Mouse (Mus musculus) ZHBTc4 (cell line): Measurements from ENCODE around the gene Mgst1.

ENCODE experiments used
- DNase-seq: peaks from one replicate; pipeline ENCODE4 v3.0.0-alpha.2; 2011; ENCODE audit warnings: low read depth, low spot score

Mgst1 gene

GRCm38 (mm10) chr6:138139930-138140329, at the start of gene Mgst1:
TSS of gene Mgst1 (plus strand) at chr6:138140316.
- no peak for DNase-seq

DNA sequence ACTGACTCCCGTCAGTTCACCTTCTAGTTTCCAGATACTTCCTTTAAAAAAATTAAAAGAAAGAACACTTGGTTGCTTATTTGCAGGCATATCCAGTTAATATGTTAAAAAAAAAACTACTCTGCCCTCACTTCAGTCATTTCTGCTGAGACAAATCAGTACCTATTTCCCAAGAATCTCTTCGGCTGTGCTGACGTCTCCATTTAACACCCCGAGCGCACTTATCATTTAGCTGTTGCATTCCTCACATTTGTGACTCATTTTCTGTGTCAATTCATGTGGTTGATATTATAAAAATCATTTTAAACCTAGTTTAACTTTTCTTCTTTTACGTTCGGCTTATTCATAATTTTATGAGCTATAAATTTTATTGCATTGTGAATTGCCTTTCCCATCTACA, 47.7 kb upstream of the Mgst1 start:
- DNase-seq, result no peak

- no peak for DNase-seq
Measured at GRCm38 (mm10) chr6:138095060-138095459, 45.1 kb upstream of the Mgst1 start.

GRCm38 (mm10) chr6:138099646-138100045, 40.5 kb upstream of the Mgst1 start:
- no peak for DNase-seq

- DNase-seq, result no peak
Measured at GRCm38 (mm10) chr6:138101843-138102242, 38.3 kb upstream of the Mgst1 start.

GRCm38 (mm10) chr6:138102940-138103339, 37.2 kb upstream of the Mgst1 start:
- no peak for DNase-seq

GRCm38 (mm10) chr6:138104559-138104958, 35.6 kb upstream of the Mgst1 start:
- DNase-seq, result no peak

DNA sequence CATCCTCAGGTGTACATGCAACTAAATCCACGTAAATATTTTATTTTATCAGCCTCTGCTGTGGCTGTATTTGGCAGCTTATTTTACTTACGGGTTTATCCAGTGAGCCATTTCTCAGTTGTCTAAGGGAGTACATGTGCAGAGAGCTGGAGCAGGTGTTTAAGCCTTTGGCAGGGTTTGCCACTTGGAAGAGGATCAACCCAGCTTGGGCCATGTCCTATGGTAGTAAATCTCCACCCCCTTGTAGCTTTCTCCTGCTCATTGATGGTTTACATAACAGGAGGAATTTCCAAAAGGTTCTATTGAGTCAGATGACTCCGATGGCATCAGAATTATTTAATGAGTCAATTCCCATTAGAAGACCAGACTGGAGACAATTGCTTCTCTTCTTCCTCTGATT, 22.6 kb upstream of the Mgst1 start:
- DNase-seq, result no peak

- no peak for DNase-seq
Measured at GRCm38 (mm10) chr6:138128392-138129335, 11.5 kb upstream of the Mgst1 start.

GRCm38 (mm10) chr6:138130541-138130940, 9.6 kb upstream of the Mgst1 start:
- no peak for DNase-seq

DNA sequence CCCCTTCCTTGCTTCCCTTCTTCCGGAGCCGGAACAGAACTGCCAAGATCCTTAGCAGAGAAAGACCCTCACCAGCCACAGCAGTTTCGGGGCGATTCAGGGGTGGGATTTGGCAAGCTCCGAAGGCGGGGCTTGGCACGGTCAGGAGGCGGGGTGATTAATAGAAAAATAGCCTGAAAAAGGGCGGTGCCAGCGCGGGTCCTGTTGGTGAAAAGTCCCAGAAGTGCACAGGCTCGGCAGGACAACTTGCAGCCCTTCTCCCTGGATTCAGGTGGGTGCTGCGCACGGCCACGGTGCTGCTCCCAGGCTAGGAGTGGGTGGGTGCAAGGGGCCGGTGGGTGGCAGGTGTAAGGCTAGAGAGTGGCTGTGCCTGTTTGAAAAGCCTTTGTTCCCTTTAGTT, 220 bp downstream of the Mgst1 start:
- peak; percentile 67 for DNase-seq

DNA sequence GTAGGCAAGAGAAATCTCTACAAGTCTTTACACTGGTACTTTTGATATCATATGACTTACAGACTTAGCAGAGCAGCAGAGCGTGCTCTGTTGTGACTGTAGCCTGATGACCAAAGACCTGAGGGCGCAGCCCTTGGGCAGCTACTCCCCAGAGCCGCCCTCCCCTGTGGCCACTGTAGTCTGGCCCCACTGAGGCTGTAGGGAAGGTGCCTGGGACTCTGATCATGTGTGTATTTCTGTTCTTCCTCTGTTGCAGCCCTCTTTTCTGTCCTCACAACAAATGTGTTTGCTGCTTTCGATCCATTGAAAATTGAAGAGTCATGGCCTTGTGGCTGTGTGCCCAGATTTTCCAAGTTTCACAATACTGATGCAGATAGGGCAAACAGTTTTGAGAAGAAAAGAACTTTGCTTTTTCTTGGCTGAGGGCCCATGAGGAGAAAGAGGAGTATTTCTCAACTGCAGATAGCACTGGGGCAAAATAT, 1.0 kb downstream of the Mgst1 start:
- DNase-seq, result no peak

GRCm38 (mm10) chr6:138142604-138143003, 2.5 kb downstream of the Mgst1 start:
- no peak for DNase-seq

- DNase-seq, result no peak
Measured at GRCm38 (mm10) chr6:138143450-138143849, 3.3 kb downstream of the Mgst1 start.

DNA sequence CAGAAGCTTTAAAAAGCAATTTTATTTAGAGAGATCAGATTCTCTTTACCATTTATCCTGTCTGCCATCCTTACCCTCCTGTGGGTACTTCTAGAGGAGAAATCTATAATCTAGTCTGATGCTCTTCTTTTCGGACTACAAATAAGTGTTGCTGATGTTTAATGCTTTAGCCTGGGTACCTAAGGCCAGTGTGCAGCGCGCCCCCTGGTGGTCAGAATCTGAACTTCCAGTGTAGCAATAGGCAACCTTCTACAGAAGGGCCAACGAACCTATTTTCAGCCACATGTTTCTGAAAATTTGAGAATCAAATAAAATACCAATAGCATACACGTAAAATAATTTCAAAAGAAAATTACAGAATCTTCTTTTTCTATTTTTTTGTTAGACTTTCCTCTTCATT, 13.0 kb downstream of the Mgst1 start:
- DNase-seq, result peak; percentile 69

DNA sequence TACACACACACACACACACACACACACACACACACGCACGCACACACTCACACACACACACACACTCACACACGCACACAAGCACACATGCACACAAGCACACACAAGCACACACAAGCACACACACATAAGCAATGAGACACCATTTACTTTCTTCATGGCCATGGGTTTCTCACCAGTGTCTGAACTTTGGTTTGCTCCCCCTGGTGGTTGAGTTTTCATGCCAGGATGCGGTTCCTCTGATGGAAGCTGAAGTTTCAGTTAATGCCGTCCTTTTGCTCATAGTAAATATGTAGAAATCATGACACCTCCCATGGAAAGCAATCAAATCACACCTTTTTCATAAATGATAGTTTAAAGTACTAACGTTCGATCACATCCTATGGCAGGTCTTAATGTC, 23.8 kb downstream of the Mgst1 start:
- DNase-seq, result peak; percentile 49

GRCm38 (mm10) chr6:138171480-138172224, 31.5 kb downstream of the Mgst1 start:
- DNase-seq, result peak; percentile 10
